Mouse (Mus musculus): ENCODE data around the gene Sox8. TPM values are rescaled to one million over a fixed set of nuclear protein-coding genes. Genes with fewer than 3 reads are reported as not detected.

The Sox8 gene
- total RNA-seq, 4 experiments from 2014 or later, result 0.92 to 2.6 (median 1.2) TPM

DNA sequence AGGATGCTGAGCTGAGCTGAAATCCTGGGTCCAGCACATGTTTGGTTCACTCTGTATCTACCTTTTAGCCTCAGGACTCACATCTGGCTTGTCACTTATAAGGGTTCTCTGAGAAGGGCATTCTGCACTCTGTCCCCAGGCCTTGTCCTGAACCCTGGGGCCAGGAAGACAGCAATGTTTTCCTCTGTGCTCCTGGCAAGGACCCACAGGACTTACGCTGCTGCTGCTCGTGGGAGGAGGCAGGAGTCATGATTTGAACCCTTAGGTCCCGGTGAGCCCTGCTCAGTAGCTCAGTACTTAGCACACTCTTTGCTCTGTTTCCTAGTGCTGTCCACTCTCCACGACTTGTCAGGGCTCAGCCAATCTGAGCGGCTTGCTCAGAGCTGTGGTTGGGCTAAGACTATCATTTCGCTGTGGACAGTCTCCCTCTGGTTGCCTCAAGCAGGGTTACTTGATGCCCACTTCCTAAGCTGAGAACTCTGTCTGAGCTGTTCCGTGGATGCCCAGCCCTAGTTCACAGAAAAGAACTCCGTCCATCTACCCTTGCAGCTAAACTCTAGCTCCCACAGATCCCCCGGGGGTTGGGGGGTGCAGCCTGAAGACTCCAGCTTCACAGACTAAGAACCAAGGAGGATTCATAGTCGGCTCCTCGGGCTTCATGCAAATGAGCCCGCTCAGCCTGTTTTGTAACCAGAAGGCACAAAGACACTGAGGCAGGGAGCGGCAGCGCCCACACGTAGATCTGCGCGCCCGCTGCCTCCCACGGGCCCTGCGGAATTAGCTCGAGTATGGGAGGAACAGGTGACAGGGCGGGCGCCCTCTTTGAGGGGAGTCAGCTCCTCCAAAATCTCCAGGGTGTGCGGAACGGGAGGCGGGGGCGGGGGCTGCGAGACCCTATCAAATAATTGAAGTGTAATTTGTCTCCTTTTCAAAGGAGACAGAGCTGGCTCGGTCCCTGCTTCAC is 14.5 kb downstream of the Sox8 start:
- DNase-seq, result no peak

DNA sequence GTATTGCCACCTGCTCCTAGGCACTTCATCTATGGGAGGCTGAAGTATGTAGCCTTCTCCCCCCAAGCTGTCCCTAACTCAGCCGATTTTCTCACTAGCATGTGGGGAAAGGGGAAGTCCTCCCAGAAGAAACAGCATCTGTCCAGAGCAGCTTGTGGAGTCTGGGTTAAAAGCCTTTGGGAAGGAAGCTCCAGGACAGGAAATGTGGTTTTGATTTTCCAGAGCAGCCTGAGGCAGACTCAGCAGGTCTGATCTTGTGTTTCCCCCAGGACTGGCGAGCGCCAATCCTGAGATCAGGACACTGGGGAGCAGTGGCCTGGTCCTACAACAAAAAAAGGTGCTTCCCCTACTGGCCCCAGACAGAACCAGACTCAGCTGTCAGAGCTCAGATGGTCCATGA is 15.3 kb downstream of the Sox8 start:
- no peak for DNase-seq

DNA sequence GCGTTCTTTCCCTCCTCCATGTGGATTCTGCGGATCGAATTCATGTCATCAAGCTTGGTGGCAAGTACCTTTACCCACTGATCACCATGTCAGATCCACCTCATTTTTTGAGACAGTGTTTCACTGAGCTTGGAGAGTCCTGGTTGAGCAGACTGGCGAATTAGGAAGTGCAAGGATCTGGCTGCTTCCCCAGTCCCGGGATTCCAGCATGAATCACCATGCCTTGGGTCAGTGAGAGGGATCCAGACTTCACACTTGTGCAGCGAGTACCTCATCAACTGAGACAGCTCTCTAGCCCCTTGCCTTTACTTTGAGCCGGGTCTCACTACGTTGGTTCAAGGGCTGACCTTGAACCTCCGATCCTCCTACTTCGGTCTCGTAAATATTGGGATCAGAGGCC is 19.2 kb downstream of the Sox8 start:
- no peak for DNase-seq

DNA sequence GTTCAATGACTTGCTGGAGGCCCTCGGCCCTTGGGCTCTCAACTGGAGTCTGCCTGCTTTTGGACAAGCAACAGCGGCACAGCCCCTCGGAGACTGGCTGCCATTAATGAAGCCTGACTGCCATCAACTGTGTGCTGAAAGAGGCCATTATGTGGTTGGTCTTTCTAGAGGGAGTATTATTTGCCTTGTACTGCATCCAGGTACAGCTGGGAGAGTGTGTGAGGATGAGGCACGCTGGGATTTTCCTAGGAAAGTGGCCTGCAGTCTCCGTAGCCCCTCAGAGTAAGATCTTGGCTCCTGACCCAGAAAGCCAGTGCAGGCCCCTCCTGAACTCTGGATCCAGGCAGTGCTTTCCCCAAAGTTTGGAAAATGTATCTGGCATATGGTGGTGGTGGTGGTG is 20.5 kb downstream of the Sox8 start:
- no peak for DNase-seq

DNA sequence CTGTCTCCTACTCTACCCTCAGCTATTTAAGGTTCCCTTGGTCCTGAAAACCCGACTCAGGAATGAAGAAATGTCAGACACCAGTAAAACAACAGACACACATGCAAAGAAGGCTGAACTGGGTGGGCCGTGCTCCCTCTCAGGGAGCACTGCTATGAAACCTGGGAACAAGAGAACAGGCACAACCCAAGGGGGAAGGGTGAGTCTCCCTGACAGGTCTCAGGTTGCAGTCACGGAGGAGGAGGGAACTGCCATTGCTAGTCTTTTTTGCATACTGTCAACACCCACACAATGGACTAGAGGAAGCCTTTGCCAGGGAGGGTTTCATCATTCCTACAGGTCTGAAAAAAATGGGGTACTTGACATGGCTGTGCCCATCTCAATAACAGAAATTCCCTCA is 23.5 kb downstream of the Sox8 start:
- DNase-seq, result no peak

DNA sequence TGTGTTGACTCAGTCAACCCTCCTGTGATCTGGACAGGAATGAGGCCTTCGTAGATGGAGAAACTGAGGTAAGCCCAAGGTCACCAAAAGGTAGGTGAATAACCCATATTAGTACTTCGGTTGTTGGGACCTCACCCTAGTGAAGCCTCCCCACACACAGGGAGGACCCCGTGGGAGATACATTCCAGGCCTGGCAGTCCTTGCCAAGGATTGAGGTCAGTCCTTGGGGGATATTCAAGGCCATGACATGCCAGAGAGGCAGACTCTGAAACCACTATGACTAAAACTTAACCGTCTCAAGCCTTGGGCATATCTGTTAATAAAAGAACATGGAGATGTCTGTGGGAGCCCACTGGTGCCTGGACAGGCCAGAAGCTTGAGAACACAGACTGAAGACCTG is 28.7 kb downstream of the Sox8 start:
- no peak for DNase-seq

DNA sequence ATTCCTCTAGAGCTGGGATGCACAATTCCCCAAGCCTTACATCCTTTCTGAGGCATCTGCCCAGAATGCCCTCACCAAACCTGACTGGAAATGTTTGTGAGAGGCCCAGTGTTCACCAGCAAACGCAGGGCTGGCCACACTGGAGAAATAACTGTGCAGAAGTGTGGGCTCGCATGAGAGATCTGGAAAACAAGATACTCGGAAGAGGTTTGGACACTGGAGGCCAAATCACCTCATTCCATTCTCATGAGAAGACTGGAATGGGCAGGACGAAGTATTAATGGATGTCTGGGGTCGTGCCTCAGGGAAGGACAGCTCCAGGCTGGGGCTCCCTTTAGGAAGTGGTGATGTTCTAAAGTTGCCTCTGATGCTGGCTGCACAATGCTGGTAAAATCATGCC is 29.8 kb downstream of the Sox8 start:
- DNase-seq, result no peak

DNA sequence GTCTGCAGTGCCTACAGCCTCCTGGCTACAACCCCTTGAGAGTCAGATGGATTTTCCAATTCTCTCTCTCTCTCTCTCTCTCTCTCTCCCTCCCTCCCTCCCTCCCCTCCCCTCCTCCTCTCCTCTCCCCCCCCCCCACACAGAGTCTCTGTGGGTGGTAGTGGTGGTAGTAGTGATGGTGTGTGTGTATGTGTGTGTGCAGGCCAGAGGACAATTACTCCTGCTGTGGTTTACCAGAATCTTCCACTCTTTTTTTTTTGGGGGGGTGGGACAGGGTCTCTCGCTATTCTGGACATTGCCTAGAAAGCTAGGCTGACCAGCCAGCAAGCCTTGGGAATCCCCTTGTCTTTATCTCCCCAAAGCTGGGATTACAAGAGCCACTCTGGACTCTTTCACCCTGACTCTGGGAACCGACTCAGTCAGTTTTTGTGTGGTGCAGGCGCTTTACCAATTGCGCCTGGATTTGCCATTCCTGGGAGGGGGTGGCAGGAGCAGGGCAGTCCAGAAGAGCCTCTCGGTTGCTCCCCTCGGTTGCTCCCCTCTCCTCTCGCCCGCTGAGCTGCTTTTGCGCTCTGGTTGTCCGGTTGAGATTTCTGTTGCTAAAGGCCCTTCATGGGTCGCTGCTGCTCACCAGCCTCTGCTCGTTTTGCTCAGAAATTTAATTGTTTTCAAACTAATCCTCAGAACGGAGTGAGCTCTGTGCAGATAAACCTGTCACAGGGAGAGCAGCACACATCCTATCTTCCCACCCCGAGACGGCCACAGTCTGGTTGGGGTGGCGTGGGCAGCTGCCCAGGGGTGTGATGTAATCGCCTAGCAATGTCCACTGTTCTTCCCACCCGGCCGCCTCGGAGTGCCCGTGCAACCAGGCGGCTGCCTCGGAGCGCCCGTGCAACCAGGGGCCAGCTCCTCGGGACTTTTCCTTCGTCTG is 31.3 kb downstream of the Sox8 start:
- DNase-seq, result peak; percentile 16

DNA sequence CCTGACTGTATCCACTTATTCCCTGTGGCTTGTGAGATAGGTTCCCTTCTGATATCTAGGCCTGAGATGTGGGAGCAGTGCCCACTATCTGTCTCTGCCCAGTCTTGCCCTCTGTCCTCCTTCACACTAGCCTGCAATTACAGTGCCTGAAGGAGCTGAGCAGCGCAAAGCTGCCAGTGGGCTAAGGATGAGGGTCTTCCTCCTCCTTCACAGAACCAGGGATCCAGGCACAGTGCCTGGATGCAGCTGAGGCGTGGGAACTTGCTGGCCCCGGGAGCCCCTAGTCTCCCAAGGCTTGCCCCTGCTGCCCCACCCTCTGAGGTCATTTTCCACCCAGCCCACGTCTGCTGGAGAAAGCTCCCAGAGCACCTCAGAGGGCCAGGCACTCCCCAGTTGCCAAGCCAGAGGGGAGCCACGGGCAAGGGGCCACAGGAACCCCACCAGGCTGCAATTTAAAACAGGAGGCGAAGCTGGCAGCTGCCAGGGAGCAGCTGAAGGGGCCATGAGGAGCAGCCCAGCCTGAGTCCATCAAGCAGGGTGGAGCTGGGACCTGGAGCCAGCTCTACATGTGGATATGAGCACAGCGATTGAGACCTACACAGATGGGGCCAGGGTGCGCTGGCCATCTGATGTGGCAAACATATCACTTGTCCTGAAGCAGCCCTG is 40.0 kb downstream of the Sox8 start:
- DNase-seq, result no peak

DNA sequence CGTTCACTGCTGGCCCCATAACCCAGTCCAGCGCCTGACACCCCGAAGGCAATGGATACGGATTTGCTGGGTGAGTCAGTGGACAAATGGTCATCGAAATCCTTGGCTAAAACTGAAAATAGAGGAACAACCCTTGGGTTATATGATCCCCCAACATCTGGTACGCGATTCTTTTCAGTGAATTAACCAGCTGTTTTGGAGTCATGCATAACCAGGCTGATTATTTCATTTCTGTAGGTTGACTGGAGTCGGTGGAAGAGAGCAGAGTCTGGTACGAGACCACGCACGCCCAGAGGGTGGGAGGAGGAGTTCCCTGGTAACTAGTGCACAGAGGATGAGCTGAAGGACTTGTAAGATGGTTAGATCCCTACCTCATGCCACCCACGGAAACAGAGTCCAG is 48.4 kb downstream of the Sox8 start:
- DNase-seq, result no peak

DNA sequence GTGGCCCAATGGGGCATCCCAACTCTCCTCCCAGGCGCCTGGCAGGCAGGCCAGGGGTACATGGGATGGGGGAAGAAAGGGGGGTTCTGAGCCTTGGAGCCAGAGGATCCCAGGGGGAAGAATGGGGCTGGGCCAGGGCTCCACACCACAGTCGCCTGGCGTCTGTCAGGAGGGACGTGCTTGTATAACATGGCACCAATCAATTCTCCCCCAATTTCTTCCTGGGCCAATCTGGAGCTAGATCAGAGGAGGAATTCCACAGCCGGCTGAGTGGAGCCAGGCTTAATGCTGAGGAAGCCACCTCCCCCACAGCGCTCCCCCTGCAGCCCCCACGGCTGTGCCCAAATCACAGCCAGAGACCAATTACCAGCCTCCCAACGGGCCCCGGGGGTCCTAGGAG is 50.0 kb downstream of the Sox8 start:
- DNase-seq, result no peak

DNA sequence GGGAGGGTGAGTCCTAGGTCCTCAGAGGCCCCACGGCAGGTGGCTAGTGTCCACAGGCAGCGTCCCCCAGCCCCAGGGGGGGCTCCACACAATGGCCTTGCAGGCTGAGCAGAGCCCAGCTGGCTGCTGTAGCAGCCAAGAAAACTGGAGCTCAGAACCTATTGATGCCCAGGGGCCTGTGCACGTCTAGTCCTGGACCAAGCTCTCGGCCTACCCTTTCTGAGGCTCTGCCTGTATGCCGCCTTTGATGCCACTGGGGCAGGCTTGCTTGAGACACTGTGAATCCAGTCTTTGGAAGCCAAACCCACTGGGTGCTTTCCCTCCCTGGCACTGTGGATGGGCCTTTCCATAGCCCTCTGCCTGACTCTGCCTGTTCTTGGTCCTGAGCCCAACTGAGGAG is 51.0 kb downstream of the Sox8 start:
- no peak for DNase-seq

DNA sequence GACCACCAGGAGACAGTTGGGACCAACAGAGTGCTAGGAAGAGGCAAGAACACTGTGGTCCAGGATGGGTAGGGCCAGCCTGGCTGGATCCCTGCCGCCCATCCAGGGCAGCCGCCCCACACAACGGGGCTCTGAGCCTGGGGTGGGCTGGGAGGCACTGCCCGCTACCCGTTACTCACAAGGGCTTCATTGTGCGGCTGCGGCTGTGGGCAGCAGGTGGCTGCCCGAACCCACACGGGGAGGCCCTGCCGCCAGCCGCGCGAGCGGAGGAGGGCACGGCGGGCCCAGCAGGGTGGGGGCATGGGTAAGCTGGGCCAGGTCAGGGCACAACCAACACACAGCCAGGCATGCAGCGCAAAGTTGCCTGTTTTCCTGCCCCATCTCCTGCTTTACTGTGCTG is 52.3 kb downstream of the Sox8 start:
- DNase-seq, result no peak

DNA sequence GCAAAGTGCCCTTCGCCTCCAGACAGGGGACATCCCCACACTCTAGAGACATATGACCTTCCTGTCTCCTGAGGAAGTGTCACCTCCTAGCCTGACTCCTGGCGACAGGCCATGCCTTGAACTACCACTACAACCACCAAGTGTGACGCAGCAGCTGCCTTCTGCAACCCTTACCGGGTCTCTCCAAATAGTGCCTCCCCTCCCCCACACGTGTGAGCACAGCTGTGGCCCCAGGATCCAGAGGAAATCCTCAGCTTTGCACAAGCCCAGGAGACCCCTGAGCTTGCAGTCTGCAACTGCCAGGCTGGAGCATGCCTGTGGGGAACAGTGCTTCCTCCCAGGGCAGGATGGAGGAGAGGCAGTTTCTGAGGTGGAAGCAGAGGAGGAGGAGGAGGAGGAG is 54.2 kb downstream of the Sox8 start:
- no peak for DNase-seq

Other genes with a start within 250 kb of the Sox8 start
- gene Tpsab1, start 225.1 kb downstream of the Sox8 start, total RNA-seq (2022), result 1 to 10 TPM in 1 of 4 experiments, under 1 TPM in 2, not detected in 1; 0.43 to 1.1 (median 0.59) TPM
- gene Tpsb2, start 204.4 kb downstream of the Sox8 start, total RNA-seq (2022), result 1 to 10 TPM; 1.9 to 4.4 (median 2.4) TPM
- not detected for gene Tpsg1, start 201.4 kb downstream of the Sox8 start, total RNA-seq (2022)
- gene Cacna1h, start 136.9 kb downstream of the Sox8 start, total RNA-seq (2022), result 100 to 1,000 TPM; 117 to 206 (median 157) TPM
- gene Tekt4, start 116.1 kb downstream of the Sox8 start, total RNA-seq (2022), result under 1 TPM in 2 of 4 experiments, not detected in 2; 0.23 to 0.45 TPM
- gene Sstr5, start 73.4 kb downstream of the Sox8 start, total RNA-seq (2022), result 1 to 10 TPM; 1.0 to 1.4 (median 1.2) TPM
- 10 to 100 TPM; 36.0 to 39.9 (median 38.2) TPM for gene Lmf1, start 8.4 kb upstream of the Sox8 start, total RNA-seq (2022)
- gene Gng13, start 146.5 kb upstream of the Sox8 start, total RNA-seq (2022), result 1 to 10 TPM in 1 of 4 experiments, under 1 TPM in 1, not detected in 2; 0.74 to 2.9 TPM
- gene Chtf18, start 156.7 kb upstream of the Sox8 start, total RNA-seq (2022), result 1 to 10 TPM; 1.2 to 4.9 (median 2.6) TPM
- gene Rpusd1, start 157.0 kb upstream of the Sox8 start, total RNA-seq (2022), result 10 to 100 TPM; 17.8 to 23.5 (median 20.4) TPM
- gene Mslnl, start 165.4 kb upstream of the Sox8 start, total RNA-seq (2022), result under 1 TPM; 0.09 to 0.52 (median 0.30) TPM
- 1 to 10 TPM; 4.8 to 7.1 (median 6.0) TPM for gene Msln, start 183.7 kb upstream of the Sox8 start, total RNA-seq (2022)
- gene Narfl, start 203.1 kb upstream of the Sox8 start, total RNA-seq (2022), result 10 to 100 TPM; 34.8 to 45.2 (median 40.1) TPM
- 10 to 100 TPM; 21.4 to 67.2 (median 55.9) TPM for gene Haghl, start 215.0 kb upstream of the Sox8 start, total RNA-seq (2022)
- gene Ccdc78, start 215.9 kb upstream of the Sox8 start, total RNA-seq (2022), result under 1 TPM in 1 of 4 experiments, not detected in 3; 0.15 TPM
- gene Fam173a, start 222.2 kb upstream of the Sox8 start, total RNA-seq (2022), result 100 to 1,000 TPM in 3 of 4 experiments, 10 to 100 TPM in 1; 91.1 to 131 (median 117) TPM
- gene AC134908.4, start 225.0 kb upstream of the Sox8 start, total RNA-seq (2022), result not detected
- gene Metrn, start 226.4 kb upstream of the Sox8 start, total RNA-seq (2022), result 10 to 100 TPM; 31.4 to 45.8 (median 39.3) TPM
- gene Fbxl16, start 238.4 kb upstream of the Sox8 start, total RNA-seq (2022), result 10 to 100 TPM; 37.9 to 62.9 (median 43.0) TPM

All from adrenal gland, adult 8-10 months (tissue).